Mouse (Mus musculus): Measurements from ENCODE around the gene Ccnjl.

GRCm38 (mm10) chr11:43516344-43517021 is 12.1 kb upstream of the Ccnjl start:
- TF ChIP-seq POLR2A (IDR thresholded peaks at IDR 0.05; ENCODE audit: insufficient read depth, low read depth, low read length): no peak
- TF ChIP-seq EP300 (IDR thresholded peaks at IDR 0.05; ENCODE audit: insufficient read depth, low read depth, low read length): no peak
- TF ChIP-seq CTCF (IDR thresholded peaks at IDR 0.05): peak; percentile 66
